28 mouse cellular contexts compared by ENCODE assay signal in genomic region chr19:31153399-31153798, GRCm38 (mm10).
DNase-seq lines count a peak whose midpoint lies in the region; ATAC-seq and TF ChIP-seq lines count a peak whose summit lies in the region.
"Had no signal": no experiment of that assay in that cellular context is flagged by ENCODE, and none has a peak within 500 bp of the region (broad histone marks: within the 10 kb centered on the region; RNA-seq: fewer than 3 reads in every experiment).

No protein-coding gene starts in this region.

- no peak for ATAC-seq in hindbrain, postnatal 0 days
- no peak for ATAC-seq in hindbrain, embryonic 11.5 days (ENCODE audit: low FRiP score)
- peak; percentile 45; the same call in 1 of the 2 replicates for ATAC-seq in forebrain, embryonic 13.5 days
- ATAC-seq: intestine, postnatal 0 days had no signal

- H3K27ac ChIP-seq in cerebellum, adult 2 months (ENCODE audit: insufficient read depth, low read length), result no peak overlapping the region
- H3K27ac ChIP-seq in hindbrain, postnatal 0 days, result no peak overlapping the region
- no peak overlapping the region for H3K27ac ChIP-seq in hindbrain, embryonic 11.5 days (ENCODE audit: low read depth, low read length)
- H3K27ac ChIP-seq in forebrain, embryonic 13.5 days, result no peak overlapping the region
- H3K27ac ChIP-seq: embryonic facial prominence, embryonic 12.5 days; heart, embryonic 10.5 days; hindbrain, embryonic 13.5 days; kidney, embryonic 15.5 days; liver, embryonic 15.5 days; lung, embryonic 15.5 days; midbrain, embryonic 12.5 days; neural tube, embryonic 15.5 days had no signal

- WGBS in cerebellum, adult 2 months, result 5% methylated on average over 5 of the region's 5 CpGs
- WGBS in hindbrain, postnatal 0 days, result 27% methylated on average over 5 of the region's 5 CpGs
- WGBS in hindbrain, embryonic 11.5 days, result 50% methylated on average over 5 of the region's 5 CpGs
- 10% methylated on average over 5 of the region's 5 CpGs for WGBS in forebrain, embryonic 13.5 days

- TF ChIP-seq POLR2A in cerebellum, adult 2 months (IDR thresholded peaks at IDR 0.05; ENCODE audit: borderline replicate concordance, insufficient read depth, low read length), result no peak

- no peaks in the 10 kb centered on the region for H3K9me3 ChIP-seq in hindbrain, postnatal 0 days (ENCODE audit: low read length)
- no peaks in the 10 kb centered on the region for H3K9me3 ChIP-seq in hindbrain, embryonic 11.5 days (ENCODE audit: control insufficient read depth, low read length)
- no peaks in the 10 kb centered on the region for H3K9me3 ChIP-seq in forebrain, embryonic 13.5 days (replicated peaks)
- H3K9me3 ChIP-seq: embryonic facial prominence, embryonic 12.5 days; G1E; heart, embryonic 10.5 days; hindbrain, embryonic 13.5 days; kidney, embryonic 15.5 days; liver, embryonic 15.5 days; lung, embryonic 15.5 days; megakaryocyte, embryonic 14.5 days; midbrain, embryonic 12.5 days; neural tube, embryonic 15.5 days had no signal

- no peak overlapping the region for H3K4me2 ChIP-seq in hindbrain, postnatal 0 days (ENCODE audit: low read depth, low read length)
- H3K4me2 ChIP-seq in hindbrain, embryonic 11.5 days (replicated peaks; ENCODE audit: low read depth, low read length), result no peak overlapping the region
- no peak overlapping the region for H3K4me2 ChIP-seq in forebrain, embryonic 13.5 days
- H3K4me2 ChIP-seq: embryonic facial prominence, embryonic 12.5 days; hindbrain, embryonic 13.5 days; kidney, embryonic 15.5 days; liver, embryonic 15.5 days; lung, embryonic 15.5 days; midbrain, embryonic 12.5 days; neural tube, embryonic 15.5 days had no signal

- DNase-seq in cerebellum, postnatal 14 days, result peak; percentile 9 to 31
- DNase-seq in cerebellum, adult 2 months, result no peak
- DNase-seq in hindbrain, postnatal 0 days (ENCODE audit: low spot score), result peak; percentile 6
- no peak for DNase-seq in hindbrain, embryonic 11.5 days (ENCODE audit: low spot score)
- DNase-seq in retina, postnatal 1 day, result peak; percentile 61
- no peak for DNase-seq in gastrocnemius, postnatal 4 days (ENCODE audit: low spot score in 2 of 2)
- DNase-seq: adrenal gland, adult 8-10 months; cerebellum, adult 9-11 months; gastrocnemius, postnatal 14 days; heart, adult 11 months; heart, postnatal 36 days; kidney, postnatal 25 days; liver; right cerebral cortex, adult 18-20 months; spleen, adult 18-20 months; thymus, postnatal 14 days had no signal

- no peak for TF ChIP-seq CTCF in cerebellum, adult 2 months (IDR thresholded peaks at IDR 0.05; ENCODE audit: borderline replicate concordance, insufficient read depth, low read depth, low read length)
- TF ChIP-seq CTCF in hindbrain, postnatal 0 days (IDR thresholded peaks at IDR 0.05; ENCODE audit: low read depth), result no peak

- no peak overlapping the region for H3K4me3 ChIP-seq in cerebellum, adult 2 months (replicated peaks; ENCODE audit: insufficient read depth, low read depth, low read length)
- no peak overlapping the region for H3K4me3 ChIP-seq in hindbrain, postnatal 0 days (ENCODE audit: low read length)
- H3K4me3 ChIP-seq in hindbrain, embryonic 11.5 days (ENCODE audit: low read depth, low read length), result no peak overlapping the region
- no peak overlapping the region for H3K4me3 ChIP-seq in forebrain, embryonic 13.5 days
- H3K4me3 ChIP-seq: embryonic facial prominence, embryonic 12.5 days; heart, embryonic 10.5 days; hindbrain, embryonic 13.5 days; kidney, embryonic 15.5 days; liver, embryonic 15.5 days; lung, embryonic 15.5 days; megakaryocyte, embryonic 14.5 days; midbrain, embryonic 12.5 days; neural tube, embryonic 15.5 days had no signal

- no peak overlapping the region for H3K9ac ChIP-seq in hindbrain, postnatal 0 days (replicated peaks; ENCODE audit: low read length)
- no peak overlapping the region for H3K9ac ChIP-seq in hindbrain, embryonic 11.5 days (ENCODE audit: low read depth, low read length)
- no peak overlapping the region for H3K9ac ChIP-seq in forebrain, embryonic 13.5 days
- H3K9ac ChIP-seq: embryonic facial prominence, embryonic 12.5 days; hindbrain, embryonic 13.5 days; kidney, embryonic 15.5 days; liver, embryonic 15.5 days; lung, embryonic 15.5 days; midbrain, embryonic 12.5 days; neural tube, embryonic 15.5 days had no signal

- no peaks in the 10 kb centered on the region for H3K27me3 ChIP-seq in cerebellum, adult 2 months (ENCODE audit: control insufficient read depth, insufficient read depth, low read length)
- H3K27me3 ChIP-seq in hindbrain, postnatal 0 days (ENCODE audit: insufficient read depth, low read length), result no peaks in the 10 kb centered on the region
- H3K27me3 ChIP-seq in hindbrain, embryonic 11.5 days (ENCODE audit: control insufficient read depth, insufficient read depth, low read length), result no peaks in the 10 kb centered on the region
- H3K27me3 ChIP-seq in forebrain, embryonic 13.5 days, result no peaks in the 10 kb centered on the region
- H3K27me3 ChIP-seq: embryonic facial prominence, embryonic 12.5 days; hindbrain, embryonic 13.5 days; kidney, embryonic 15.5 days; liver, embryonic 15.5 days; lung, embryonic 15.5 days; megakaryocyte, embryonic 14.5 days; midbrain, embryonic 12.5 days; neural tube, embryonic 15.5 days had no signal

- no peaks in the 10 kb centered on the region for H3K4me1 ChIP-seq in cerebellum, adult 2 months (ENCODE audit: control insufficient read depth, insufficient read depth, low read length)
- H3K4me1 ChIP-seq in hindbrain, postnatal 0 days (ENCODE audit: insufficient read depth, low read length), result no peaks in the 10 kb centered on the region
- H3K4me1 ChIP-seq in hindbrain, embryonic 11.5 days (replicated peaks; ENCODE audit: control insufficient read depth, insufficient read depth, low read length), result no peaks in the 10 kb centered on the region
- H3K4me1 ChIP-seq in forebrain, embryonic 13.5 days, result peaks cover 14% of the 10 kb centered on the region
- H3K4me1 ChIP-seq: embryonic facial prominence, embryonic 12.5 days; heart, embryonic 10.5 days; kidney, embryonic 15.5 days; liver, embryonic 15.5 days; lung, embryonic 15.5 days; neural tube, embryonic 15.5 days had no signal

- H3K36me3 ChIP-seq in hindbrain, postnatal 0 days (ENCODE audit: insufficient read depth, low read length), result no peaks in the 10 kb centered on the region
- H3K36me3 ChIP-seq in hindbrain, embryonic 11.5 days (ENCODE audit: control insufficient read depth, insufficient read depth, low read length), result no peaks in the 10 kb centered on the region
- H3K36me3 ChIP-seq in forebrain, embryonic 13.5 days (ENCODE audit: poor library complexity, severe bottlenecking), result no peaks in the 10 kb centered on the region
- H3K36me3 ChIP-seq: embryonic facial prominence, embryonic 12.5 days; G1E; heart, embryonic 10.5 days; hindbrain, embryonic 13.5 days; kidney, embryonic 15.5 days; liver, embryonic 15.5 days; lung, embryonic 15.5 days; midbrain, embryonic 12.5 days; neural tube, embryonic 15.5 days had no signal

Comparison
In these comparisons a context has a peak if more than half of its experiments do, and no peak if none do; other contexts are left out.
1. DNase-seq: peak in cerebellum, postnatal 14 days (2 of 2), hindbrain, postnatal 0 days (single experiment) and retina, postnatal 1 day (single experiment); none in cerebellum, adult 2 months (0 of 2), hindbrain, embryonic 11.5 days (single experiment) and gastrocnemius, postnatal 4 days (0 of 2).